Mouse (Mus musculus) lung, postnatal 0 days (tissue): ENCODE results near the gene Kcnn3.

Experiments used
- CTCF ChIP-seq: IDR thresholded peaks from 2 replicates; pipeline ENCODE4 v1.5.1; 2016; ENCODE audit warnings: antibody characterized with exemption, mild to moderate bottlenecking
- EP300 ChIP-seq: IDR thresholded peaks from 2 replicates; pipeline ENCODE4 v1.6.1; 2016; ENCODE audit warnings: antibody characterized with exemption, mild to moderate bottlenecking, control low read depth

GRCm38 (mm10) chr3:89539036-89539739 is 19.2 kb downstream of the Kcnn3 start:
- TF ChIP-seq CTCF (no peak), EP300 (no peak)
